ENCODE assay signal across 8 mouse cellular contexts in genomic region chr5:103210644-103211043, GRCm38 (mm10). TPM values are rescaled to one million over a fixed set of nuclear protein-coding genes. Genes with fewer than 3 reads are reported as not detected.
A peak's percentile ranks its signal among the peaks of the same experiment; 100 is the strongest.
DNase-seq lines count a peak whose midpoint lies in the region; ATAC-seq and TF ChIP-seq lines count a peak whose summit lies in the region.

No protein-coding gene starts in this region.

- H3K27ac ChIP-seq in CH12.LX (ENCODE audit: insufficient read depth, low read depth) = no peak overlapping the region
- H3K27ac ChIP-seq in forebrain, embryonic 11.5 days (ENCODE audit: low read depth, low read length) = no peak overlapping the region
- no peak overlapping the region for H3K27ac ChIP-seq in limb, embryonic 11.5 days (replicated peaks; ENCODE audit: low read depth, low read length)

- H3K27me3 ChIP-seq in CH12.LX (replicated peaks) = no peaks in the 10 kb centered on the region
- no peaks in the 10 kb centered on the region for H3K27me3 ChIP-seq in forebrain, embryonic 11.5 days (ENCODE audit: control insufficient read depth, insufficient read depth, low read length)
- H3K27me3 ChIP-seq in limb, embryonic 11.5 days (ENCODE audit: control insufficient read depth, insufficient read depth, low read length) = no peaks in the 10 kb centered on the region

- TF ChIP-seq POLR2A in CH12.LX (IDR thresholded peaks at IDR 0.05; ENCODE audit: low read depth, low read length) = no peak

- dilution Hi-C loops in CH12.LX (cut with MboI; ENCODE audit: extremely low pct_ligation_motif_present, extremely low pct_unique_long_range_greater_than_20kb, low sequenced_read_pairs) = no loop called here

- peak; percentile 57 for ATAC-seq in forebrain, embryonic 11.5 days (replicated peaks; ENCODE audit: low FRiP score)
- ATAC-seq in limb, embryonic 11.5 days (ENCODE audit: insufficient number of reproducible peaks, low FRiP score, low TSS enrichment, low read depth) = no peak
- ATAC-seq in erythroid progenitor cell, adult 5-6 weeks (replicated peaks; ENCODE audit: low FRiP score, poor library complexity, severe bottlenecking) = no peak

- H3K4me1 ChIP-seq in CH12.LX (ENCODE audit: control insufficient read depth in 1 of 2, insufficient read depth in 2 of 2) = peaks cover 14 to 20% of the 10 kb centered on the region in 2 experiments
- no peaks in the 10 kb centered on the region for H3K4me1 ChIP-seq in forebrain, embryonic 11.5 days (replicated peaks; ENCODE audit: control insufficient read depth, insufficient read depth, low read length)
- H3K4me1 ChIP-seq in limb, embryonic 11.5 days (ENCODE audit: control insufficient read depth, insufficient read depth, low read length) = no peaks in the 10 kb centered on the region

- H3K4me2 ChIP-seq in CH12.LX (ENCODE audit: insufficient read depth, low read depth, poor library complexity, severe bottlenecking) = peak overlapping the region; percentile 11; the same call in 1 of the 2 replicates
- peak overlapping the region; percentile 53 for H3K4me2 ChIP-seq in forebrain, embryonic 11.5 days (ENCODE audit: low read depth, low read length, severe bottlenecking)
- peak overlapping the region; percentile 24; the same call in 1 of the 2 replicates for H3K4me2 ChIP-seq in limb, embryonic 11.5 days (ENCODE audit: low read depth, severe bottlenecking)

- peak; percentile 36 for DNase-seq in embryo, embryonic 10.5 days (ENCODE audit: low spot score)
- DNase-seq in embryo, embryonic 10 days (ENCODE audit: low spot score) = no peak
- no peak for DNase-seq in CH12.LX (ENCODE audit: extremely low read depth)
- no peak for DNase-seq in forebrain, embryonic 11.5 days (ENCODE audit: low spot score)
- peak; percentile 22 for DNase-seq in limb, embryonic 11.5 days (ENCODE audit: low spot score)
- DNase-seq in frontal cortex, postnatal 14 days (ENCODE audit: low spot score in 2 of 2) = no peak
- DNase-seq in right cerebral cortex, postnatal 36 days (ENCODE audit: low spot score in 2 of 2) = no peak

- TF ChIP-seq EP300 in CH12.LX (IDR thresholded peaks at IDR 0.05; ENCODE audit: low read length) = no peak

- H3K9me3 ChIP-seq in CH12.LX (replicated peaks; ENCODE audit: low read length) = peaks cover 5% of the 10 kb centered on the region
- no peaks in the 10 kb centered on the region for H3K9me3 ChIP-seq in forebrain, embryonic 11.5 days (ENCODE audit: control insufficient read depth, low read length)
- no peaks in the 10 kb centered on the region for H3K9me3 ChIP-seq in limb, embryonic 11.5 days (ENCODE audit: control insufficient read depth, low read length)

- H3K9ac ChIP-seq in CH12.LX (ENCODE audit: insufficient read depth, low read depth) = no peak overlapping the region
- H3K9ac ChIP-seq in forebrain, embryonic 11.5 days (ENCODE audit: low read length) = peak overlapping the region; percentile 54; the same call in 1 of the 2 replicates
- no peak overlapping the region for H3K9ac ChIP-seq in limb, embryonic 11.5 days (ENCODE audit: low read length)

- 17% methylated on average over 6 of the region's 6 CpGs for WGBS in forebrain, embryonic 11.5 days
- 50% methylated on average over 6 of the region's 6 CpGs for WGBS in limb, embryonic 11.5 days

- H3K79me2 ChIP-seq in CH12.LX (replicated peaks; ENCODE audit: control insufficient read depth, extremely low read depth, insufficient read depth, poor library complexity, severe bottlenecking) = no peaks in the 10 kb centered on the region

- H3K4me3 ChIP-seq in CH12.LX (replicated peaks in 1 of 3; ENCODE audit: low read depth in 2 of 3, low read length in 2 of 3, poor library complexity in 1 of 3) = peak overlapping the region in 1 of 3 experiments; percentile 5
- peak overlapping the region; percentile 31 for H3K4me3 ChIP-seq in forebrain, embryonic 11.5 days (ENCODE audit: low read depth, low read length)
- H3K4me3 ChIP-seq in limb, embryonic 11.5 days (ENCODE audit: low read depth, low read length) = no peak overlapping the region

- no peak for TF ChIP-seq RAD21 in CH12.LX (IDR thresholded peaks at IDR 0.05; ENCODE audit: low read depth, low read length)

- no peaks in the 10 kb centered on the region for H3K36me3 ChIP-seq in CH12.LX (replicated peaks in 1 of 2; ENCODE audit: control insufficient read depth in 1 of 2, insufficient read depth in 1 of 2, low read length in 1 of 2)
- H3K36me3 ChIP-seq in forebrain, embryonic 11.5 days (ENCODE audit: control insufficient read depth, insufficient read depth, low read length) = no peaks in the 10 kb centered on the region
- no peaks in the 10 kb centered on the region for H3K36me3 ChIP-seq in limb, embryonic 11.5 days (ENCODE audit: control insufficient read depth, insufficient read depth, low read length)

- in situ Hi-C loops in CH12.LX (cut with MboI; ENCODE audit: low pct_ligation_motif_present, low pct_unique_long_range_greater_than_20kb, low sequenced_read_pairs) = no loop called here

- TF ChIP-seq CTCF in CH12.LX (conservative IDR thresholded peaks at IDR 0.05 in 1 of 2, IDR thresholded peaks at IDR 0.05 in 1 of 2; ENCODE audit: low read depth in 2 of 2, low read length in 2 of 2) = no peak

TF ChIP-seq in CH12.LX, 34 proteins besides CTCF, POLR2A, EP300 and RAD21:
- TF ChIP-seq IRF4 (IDR thresholded peaks at IDR 0.05; ENCODE audit: low read depth, low read length) (no peak), PAX5 (IDR thresholded peaks at IDR 0.05; ENCODE audit: low read length) (no peak), MXI1 (IDR thresholded peaks at IDR 0.05; ENCODE audit: low read depth, low read length) (no peak), USF1 (IDR thresholded peaks at IDR 0.05; ENCODE audit: low read depth, low read length) (no peak), JUND (conservative IDR thresholded peaks at IDR 0.05; ENCODE audit: low read depth, low read length) (no peak), GABPA (IDR thresholded peaks at IDR 0.05; ENCODE audit: insufficient replicate concordance, low read depth, low read length) (no peak)

RNA-seq across cellular contexts. Expression of gene Mapk10, which starts 0.5 kb away (rescaled TPM):
- total RNA-seq in CH12.LX (2012; rRNA removed) (0.29 and 0.47 TPM in 2 replicates), CH12.LX (2014; rRNA removed) (0.14 and 0.95 TPM in 2 replicates)
- polyA plus RNA-seq in CH12.LX (2012; ENCODE audit: insufficient read length, low read depth) = 0.10 and 0.16 TPM in 2 replicates
- polyA plus RNA-seq in forebrain, embryonic 11.5 days (2014; fragmentation: Nextera tagmentation; extraction: Ambion mirVana) = 28.6 and 30.1 TPM in 2 replicates
- 0.59 and 0.82 TPM in 2 replicates for polyA plus RNA-seq in limb, embryonic 11.5 days (2014; fragmentation: Nextera tagmentation; extraction: Ambion mirVana)
- not detected in 2 replicates for total RNA-seq in erythroid progenitor cell, adult 5-6 weeks (2015; ENCODE audit: low replicate concordance)
- total RNA-seq in erythroid progenitor cell, adult 5-6 weeks (2017; ENCODE audit: low replicate concordance) = not detected in 2 replicates

Comparison
In these comparisons a context has a peak if more than half of its experiments do, and no peak if none do; other contexts are left out.
1. DNase-seq: peak in embryo, embryonic 10.5 days (single experiment) and limb, embryonic 11.5 days (single experiment); none in embryo, embryonic 10 days (single experiment), CH12.LX (single experiment), forebrain, embryonic 11.5 days (single experiment), frontal cortex, postnatal 14 days (0 of 2) and right cerebral cortex, postnatal 36 days (0 of 2).
2. RNA of gene Mapk10, which starts 0.5 kb away (polyA plus RNA-seq): 28.6 to 30.1 TPM in forebrain, embryonic 11.5 days; 0.59 to 0.82 TPM in limb, embryonic 11.5 days and 0.10 to 0.16 TPM in CH12.LX; every median in the first group is over 10 times any median in the second.
3. Peak in every context shown above with its lines, with median percentiles within 50 percentile points of each other: H3K4me2 ChIP-seq.